Comparison of ENCODE assay signal across 8 mouse cellular contexts in the genomic region with DNA sequence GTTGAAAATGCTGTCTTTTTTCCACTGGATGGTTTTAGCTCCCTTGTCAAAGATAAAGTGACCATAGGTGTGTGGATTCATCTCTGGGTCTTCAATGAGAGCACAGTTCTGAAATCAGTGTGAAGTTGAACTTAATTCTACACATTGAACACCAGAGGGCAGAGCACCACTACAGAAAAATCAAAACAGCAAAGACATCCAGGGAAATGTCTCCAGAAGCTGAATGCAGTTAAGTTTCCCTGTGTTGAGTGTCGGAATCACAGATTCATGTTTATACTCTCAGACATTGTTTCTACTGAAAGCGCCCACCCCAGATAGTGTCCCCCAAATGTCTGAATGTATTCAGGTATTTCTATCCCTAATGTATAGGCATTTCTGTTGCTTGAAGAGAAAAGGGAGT.
DNase-seq lines count a peak whose midpoint lies in the region; ATAC-seq lines count a peak whose summit lies in the region.

No protein-coding gene starts in this region.

- H3K27me3 ChIP-seq in forebrain, embryonic 11.5 days (ENCODE audit: control insufficient read depth, insufficient read depth, low read length): no peaks in the 10 kb centered on the region
- no peaks in the 10 kb centered on the region for H3K27me3 ChIP-seq in forebrain, embryonic 10.5 days (ENCODE audit: poor library complexity, severe bottlenecking)
- H3K27me3 ChIP-seq in midbrain, embryonic 11.5 days (ENCODE audit: control insufficient read depth, insufficient read depth, low read length): no peaks in the 10 kb centered on the region
- H3K27me3 ChIP-seq in midbrain, embryonic 10.5 days (ENCODE audit: low read depth, poor library complexity, severe bottlenecking): no peaks in the 10 kb centered on the region

- no peak overlapping the region for H3K4me3 ChIP-seq in forebrain, embryonic 11.5 days (ENCODE audit: low read depth, low read length)
- H3K4me3 ChIP-seq in forebrain, embryonic 10.5 days: no peak overlapping the region
- no peak overlapping the region for H3K4me3 ChIP-seq in midbrain, embryonic 11.5 days (ENCODE audit: low read depth, low read length)
- no peak overlapping the region for H3K4me3 ChIP-seq in midbrain, embryonic 10.5 days

- no peak overlapping the region for H3K9ac ChIP-seq in forebrain, embryonic 11.5 days (ENCODE audit: low read length)
- no peak overlapping the region for H3K9ac ChIP-seq in midbrain, embryonic 11.5 days (ENCODE audit: low read length)

- H3K36me3 ChIP-seq in forebrain, embryonic 11.5 days (ENCODE audit: control insufficient read depth, insufficient read depth, low read length): no peaks in the 10 kb centered on the region
- no peaks in the 10 kb centered on the region for H3K36me3 ChIP-seq in forebrain, embryonic 10.5 days (replicated peaks)
- no peaks in the 10 kb centered on the region for H3K36me3 ChIP-seq in midbrain, embryonic 11.5 days (ENCODE audit: control insufficient read depth, insufficient read depth, low read length)
- H3K36me3 ChIP-seq in midbrain, embryonic 10.5 days: no peaks in the 10 kb centered on the region

- H3K4me2 ChIP-seq in forebrain, embryonic 11.5 days (ENCODE audit: low read depth, low read length, severe bottlenecking): no peak overlapping the region
- no peak overlapping the region for H3K4me2 ChIP-seq in midbrain, embryonic 11.5 days

- no peak overlapping the region for H3K27ac ChIP-seq in forebrain, embryonic 11.5 days (ENCODE audit: low read depth, low read length)
- H3K27ac ChIP-seq in forebrain, embryonic 10.5 days: no peak overlapping the region
- H3K27ac ChIP-seq in midbrain, embryonic 11.5 days (ENCODE audit: low read depth, low read length): no peak overlapping the region
- H3K27ac ChIP-seq in midbrain, embryonic 10.5 days (replicated peaks): no peak overlapping the region

- ATAC-seq in forebrain, embryonic 11.5 days (replicated peaks; ENCODE audit: low FRiP score): peak; percentile 39; the same call in 1 of the 2 replicates
- ATAC-seq in midbrain, embryonic 11.5 days (ENCODE audit: low FRiP score): no peak

- H3K4me1 ChIP-seq in forebrain, embryonic 11.5 days (replicated peaks; ENCODE audit: control insufficient read depth, insufficient read depth, low read length): no peaks in the 10 kb centered on the region
- no peaks in the 10 kb centered on the region for H3K4me1 ChIP-seq in forebrain, embryonic 10.5 days
- no peaks in the 10 kb centered on the region for H3K4me1 ChIP-seq in midbrain, embryonic 11.5 days (ENCODE audit: control insufficient read depth, insufficient read depth, low read length)
- no peaks in the 10 kb centered on the region for H3K4me1 ChIP-seq in midbrain, embryonic 10.5 days

- no peak for DNase-seq in forebrain, embryonic 11.5 days (ENCODE audit: low spot score)
- no peak for DNase-seq in forebrain, embryonic 10.5 days (ENCODE audit: extremely low spot score, low spot score)
- peak; percentile 83 for DNase-seq in midbrain, embryonic 11.5 days (ENCODE audit: low spot score, missing footprints)
- DNase-seq in midbrain, embryonic 10.5 days (ENCODE audit: low spot score): no peak
- peak; percentile 9 to 26 for DNase-seq in cerebellum, postnatal 36 days
- peak; percentile 10 to 57 for DNase-seq in layer of hippocampus, postnatal 14 days (ENCODE audit: low spot score in 2 of 2)
- peak; percentile 40 to 56 for DNase-seq in right cerebral cortex, postnatal 10 days (ENCODE audit: low spot score in 2 of 2)
- DNase-seq in testis, postnatal 14 days (ENCODE audit: low spot score): no peak

- H3K9me3 ChIP-seq in forebrain, embryonic 11.5 days (ENCODE audit: control insufficient read depth, low read length): no peaks in the 10 kb centered on the region
- no peaks in the 10 kb centered on the region for H3K9me3 ChIP-seq in forebrain, embryonic 10.5 days
- H3K9me3 ChIP-seq in midbrain, embryonic 11.5 days (ENCODE audit: control insufficient read depth, low read length): no peaks in the 10 kb centered on the region
- no peaks in the 10 kb centered on the region for H3K9me3 ChIP-seq in midbrain, embryonic 10.5 days (replicated peaks)

- WGBS in forebrain, embryonic 11.5 days: 48% methylated on average over 2 of the region's 2 CpGs
- whole genome bisulfite sequencing in forebrain, embryonic 10.5 days: 61% methylated on average over 2 of the region's 2 CpGs
- 49% methylated on average over 2 of the region's 2 CpGs for WGBS in midbrain, embryonic 11.5 days
- 52% methylated on average over 2 of the region's 2 CpGs for WGBS in midbrain, embryonic 10.5 days

Comparison
In these comparisons a context has a peak if more than half of its experiments do, and no peak if none do; other contexts are left out.
1. DNase-seq: peak in midbrain, embryonic 11.5 days (single experiment), cerebellum, postnatal 36 days (2 of 2), layer of hippocampus, postnatal 14 days (2 of 2) and right cerebral cortex, postnatal 10 days (2 of 2); none in forebrain, embryonic 11.5 days (single experiment), forebrain, embryonic 10.5 days (single experiment), midbrain, embryonic 10.5 days (single experiment) and testis, postnatal 14 days (single experiment).